Mouse (Mus musculus) adrenal gland, adult 2 months (tissue): ENCODE measurements around the gene Olfr374. TPM values are rescaled to one million over a fixed set of nuclear protein-coding genes. Genes with fewer than 3 reads are reported as not detected.
A peak's percentile ranks its signal among the peaks of the same experiment; 100 is the strongest.

Experiments
- DNase-seq: peaks from one replicate; pipeline ENCODE4 v3.0.0; 2021
- polyA plus RNA-seq: library from polyadenylated mRNA; depleted of rRNA; stranded (reverse); fragments of >200 nt; gene quantifications from 2 replicates; pipeline ENCODE4 v1.2.3, GENCODE M21; 2012
- total RNA-seq, 2 experiments: library from RNA; stranded (reverse); gene quantifications; 2 replicates each; pipeline ENCODE4 v1.2.3; 2021

Olfr374 gene
- total and polyA plus RNA-seq, 3 experiments, result not detected

- DNase-seq, result peak; percentile 63
These were observed 28.8 kb downstream of the Olfr374 start for GRCm38 (mm10) chr8:72135446-72136301.

GRCm38 (mm10) chr8:72136302-72136978 lies 29.6 kb downstream of the Olfr374 start:
- DNase-seq, result peak; percentile 79

- no peak for DNase-seq
These were observed 30.6 kb downstream of the Olfr374 start for GRCm38 (mm10) chr8:72137431-72137830.

GRCm38 (mm10) chr8:72138456-72138855 lies 31.6 kb downstream of the Olfr374 start:
- no peak for DNase-seq

- DNase-seq, result no peak
These were observed 36.5 kb downstream of the Olfr374 start for GRCm38 (mm10) chr8:72143256-72143824.

- no peak for DNase-seq
These were observed 37.6 kb downstream of the Olfr374 start for GRCm38 (mm10) chr8:72144345-72144975.

GRCm38 (mm10) chr8:72145511-72145910 lies 38.7 kb downstream of the Olfr374 start:
- DNase-seq, result peak; percentile 62

GRCm38 (mm10) chr8:72146056-72146455 lies 39.2 kb downstream of the Olfr374 start:
- peak; percentile 81 for DNase-seq

- no peak for DNase-seq
These were observed 39.7 kb downstream of the Olfr374 start for GRCm38 (mm10) chr8:72146556-72146955.

GRCm38 (mm10) chr8:72147266-72147665 lies 40.4 kb downstream of the Olfr374 start:
- no peak for DNase-seq

- no peak for DNase-seq
These were observed 42.2 kb downstream of the Olfr374 start for GRCm38 (mm10) chr8:72149056-72149455.

GRCm38 (mm10) chr8:72151418-72152078 lies 44.7 kb downstream of the Olfr374 start:
- no peak for DNase-seq

GRCm38 (mm10) chr8:72153382-72153781 lies 46.5 kb downstream of the Olfr374 start:
- no peak for DNase-seq

- DNase-seq, result no peak
These were observed 51.3 kb downstream of the Olfr374 start for GRCm38 (mm10) chr8:72158096-72158495.

- no peak for DNase-seq
These were observed 51.9 kb downstream of the Olfr374 start for GRCm38 (mm10) chr8:72158726-72159125.

- no peak for DNase-seq
These were observed 53.2 kb downstream of the Olfr374 start for GRCm38 (mm10) chr8:72160007-72160406.

- peak; percentile 100 for DNase-seq
These were observed 54.2 kb downstream of the Olfr374 start, which contains the start of gene Rab8a for GRCm38 (mm10) chr8:72160707-72161697. Gene Rab8a (plus strand): TSS chr8:72161200.

- no peak for DNase-seq
These were observed 56.0 kb downstream of the Olfr374 start for GRCm38 (mm10) chr8:72162821-72163220.
